In the genomic region with DNA sequence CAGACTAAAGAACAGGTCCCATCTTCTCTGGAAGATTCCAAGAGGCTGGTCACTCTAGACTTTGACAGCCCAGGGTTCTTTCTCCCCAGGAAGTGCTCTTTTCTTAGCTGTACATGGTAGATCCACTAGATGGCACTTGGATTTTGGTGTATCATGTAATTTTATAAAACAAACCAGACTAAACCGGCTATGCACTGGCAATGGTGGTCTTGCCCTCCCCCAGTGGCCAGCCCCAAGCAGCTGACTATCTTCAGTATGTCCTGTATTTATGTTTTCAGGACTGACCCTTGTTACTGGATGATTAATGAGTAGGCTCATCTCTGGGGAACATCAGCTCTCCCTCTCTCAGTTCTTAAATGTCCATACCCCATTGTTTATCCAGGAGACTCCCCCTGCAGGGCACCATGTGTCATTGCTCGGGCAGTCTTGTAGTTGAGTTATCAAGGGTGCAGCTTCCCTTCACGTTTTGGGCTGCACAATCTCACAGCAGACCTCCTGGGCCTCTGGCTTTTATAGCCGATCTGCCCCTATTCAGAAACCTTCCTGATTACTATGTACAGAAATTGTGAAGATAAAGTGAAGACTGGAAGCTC, we compare ENCODE assay signal across 11 mouse cellular contexts. TPM values are rescaled to one million over a fixed set of nuclear protein-coding genes. Genes with fewer than 3 reads are reported as not detected.
DNase-seq lines count a peak whose midpoint lies in the region; ATAC-seq and TF ChIP-seq lines count a peak whose summit lies in the region.
"Had no signal": no experiment of that assay in that cellular context is flagged by ENCODE, and none has a peak within 500 bp of the region (broad histone marks: within the 10 kb centered on the region; RNA-seq: fewer than 3 reads in every experiment).

No protein-coding gene starts in this region.

- H3K4me3 ChIP-seq in kidney, postnatal 0 days (replicated peaks; ENCODE audit: low read depth, low read length): no peak overlapping the region

- H3K27ac ChIP-seq in kidney, postnatal 0 days: no peak overlapping the region

- H3K4me2 ChIP-seq in kidney, postnatal 0 days (ENCODE audit: low read length): no peak overlapping the region

- H3K9me3 ChIP-seq in kidney, postnatal 0 days (replicated peaks; ENCODE audit: low read length): no peaks in the 10 kb centered on the region

- ATAC-seq in kidney, postnatal 0 days (replicated peaks; ENCODE audit: low FRiP score, low read depth): peak; percentile 46
- ATAC-seq in megakaryocyte-erythroid progenitor cell, adult 5-6 weeks (replicated peaks; ENCODE audit: low FRiP score, low TSS enrichment, poor library complexity, severe bottlenecking): peak; percentile 71; the same call in 1 of the 2 replicates
- ATAC-seq in erythroblast, adult 5-6 weeks (replicated peaks; ENCODE audit: low FRiP score, poor library complexity, severe bottlenecking): no peak

- no peaks in the 10 kb centered on the region for H3K27me3 ChIP-seq in kidney, postnatal 0 days (ENCODE audit: insufficient read depth, low read length)

- 52% methylated on average over 4 of the region's 4 CpGs for WGBS in kidney, postnatal 0 days

- peak; percentile 49 for DNase-seq in kidney, postnatal 0 days (ENCODE audit: low spot score)
- no peak for DNase-seq in kidney, postnatal 4 days
- peak; percentile 36 for DNase-seq in CD4-positive helper T cell, adult 2 months (ENCODE audit: low read depth, low spot score)
- DNase-seq in NIH3T3 (ENCODE audit: low read depth): peak; percentile 10
- DNase-seq in adrenal gland, postnatal 10 days: no peak
- no peak for DNase-seq in right cerebral cortex, postnatal 14 days
- DNase-seq: cerebellum, adult 8-10 months; heart, postnatal 4 days; layer of hippocampus, postnatal 36 days had no signal

- no peaks in the 10 kb centered on the region for H3K36me3 ChIP-seq in kidney, postnatal 0 days (ENCODE audit: insufficient read depth, low read length)

- H3K4me1 ChIP-seq in kidney, postnatal 0 days (replicated peaks; ENCODE audit: insufficient read depth, low read length): no peaks in the 10 kb centered on the region

- H3K9ac ChIP-seq in kidney, postnatal 0 days (ENCODE audit: low read depth, low read length): no peak overlapping the region

- peak; percentile 45 for TF ChIP-seq CTCF in kidney, postnatal 0 days (IDR thresholded peaks at IDR 0.05; ENCODE audit: low read depth)

RNA-seq across cellular contexts. Expression of gene Zfp455, which starts 19.8 kb away (rescaled TPM):
- polyA plus RNA-seq in kidney, postnatal 0 days (2015; fragmentation: Nextera tagmentation; extraction: Ambion mirVana): 1.9 and 2.6 TPM in 2 replicates
- total RNA-seq in megakaryocyte-erythroid progenitor cell, adult 5-6 weeks (2014; fragmentation: Nextera tagmentation): 2.4 and 2.6 TPM in 2 replicates
- total RNA-seq in megakaryocyte-erythroid progenitor cell, adult 5-6 weeks (2017): 0.38 and 2.4 TPM in 2 replicates
- 1 to 10 TPM; 1.9 to 2.6 TPM for total RNA-seq in adrenal gland, postnatal 10 days (2021)
- total RNA-seq in erythroblast, adult 5-6 weeks (2015; ENCODE audit: low replicate concordance): 1.5 and 3.1 TPM in 2 replicates
- 1.4 TPM in 1 of 2 replicates, not detected in the other for total RNA-seq in erythroblast, adult 5-6 weeks (2017; ENCODE audit: low replicate concordance)

RNA-seq across cellular contexts. Expression of gene Rsl1, which starts 41.1 kb away (rescaled TPM):
- polyA plus RNA-seq in kidney, postnatal 0 days (2015; fragmentation: Nextera tagmentation; extraction: Ambion mirVana): 7.1 and 7.3 TPM in 2 replicates
- 0.25 and 2.0 TPM in 2 replicates for total RNA-seq in megakaryocyte-erythroid progenitor cell, adult 5-6 weeks (2014; fragmentation: Nextera tagmentation)
- 1.8 and 5.6 TPM in 2 replicates for total RNA-seq in megakaryocyte-erythroid progenitor cell, adult 5-6 weeks (2017)
- 1 to 10 TPM; 5.8 to 5.9 TPM for total RNA-seq in adrenal gland, postnatal 10 days (2021)
- total RNA-seq in erythroblast, adult 5-6 weeks (2015; ENCODE audit: low replicate concordance): 2.3 TPM in 1 of 2 replicates, not detected in the other
- total RNA-seq in erythroblast, adult 5-6 weeks (2017; ENCODE audit: low replicate concordance): 0.60 TPM in 1 of 2 replicates, not detected in the other

Comparison
In these comparisons a context has a peak if more than half of its experiments do, and no peak if none do; other contexts are left out.
1. DNase-seq: peak in kidney, postnatal 0 days (single experiment), CD4-positive helper T cell, adult 2 months (single experiment) and NIH3T3 (single experiment); none in kidney, postnatal 4 days (0 of 2), adrenal gland, postnatal 10 days (single experiment) and right cerebral cortex, postnatal 14 days (single experiment).